Comparison of ENCODE assay signal across 9 mouse cellular contexts in genomic region chr11:11948321-11948987, GRCm38 (mm10). TPM values are rescaled to one million over a fixed set of nuclear protein-coding genes. Genes with fewer than 3 reads are reported as not detected.
DNase-seq lines count a peak whose midpoint lies in the region; ATAC-seq and TF ChIP-seq lines count a peak whose summit lies in the region.
"Had no signal": no experiment of that assay in that cellular context is flagged by ENCODE, and none has a peak within 500 bp of the region (broad histone marks: within the 10 kb centered on the region; RNA-seq: fewer than 3 reads in every experiment).

No protein-coding gene starts in this region.

- no peaks in the 10 kb centered on the region for H3K27me3 ChIP-seq in lung, embryonic 14.5 days (ENCODE audit: insufficient read depth, low read length)
- no peaks in the 10 kb centered on the region for H3K27me3 ChIP-seq in limb, embryonic 15.5 days

- H3K9ac ChIP-seq in lung, embryonic 14.5 days = 0 out of 2 replicates have a peak overlapping the region, but pooled peaks have one; percentile 27
- H3K9ac ChIP-seq in limb, embryonic 15.5 days = no peak overlapping the region

- intact Hi-C loops in gastrocnemius, adult 2 months (cut with DNase I) = loop anchor here (5.0 kb wide), 1 partner anchor 46 kb away; no protein-coding TSS in a partner anchor

- ATAC-seq in lung, embryonic 14.5 days (ENCODE audit: insufficient read depth) = peak; percentile 53; the same call in 1 of the 2 replicates
- peak; percentile 82 for ATAC-seq in limb, embryonic 15.5 days (ENCODE audit: insufficient number of reproducible peaks, low FRiP score, low TSS enrichment, low read depth)

- peaks cover 24% of the 10 kb centered on the region for H3K4me1 ChIP-seq in lung, embryonic 14.5 days (ENCODE audit: insufficient read depth)
- no peaks in the 10 kb centered on the region for H3K4me1 ChIP-seq in lung, adult 2 months (ENCODE audit: control insufficient read depth, insufficient read depth, low read length)
- H3K4me1 ChIP-seq in limb, embryonic 15.5 days = peaks cover 44% of the 10 kb centered on the region

- WGBS in lung, embryonic 14.5 days = 39% methylated on average over 9 of the region's 9 CpGs
- 43% methylated on average over 9 of the region's 9 CpGs for WGBS in lung, adult 2 months
- WGBS in limb, embryonic 15.5 days = 18% methylated on average over 9 of the region's 9 CpGs

- TF ChIP-seq CTCF in gastrocnemius, adult 2 months (IDR thresholded peaks at IDR 0.05) = no peak
- TF ChIP-seq CTCF in lung, embryonic 14.5 days (IDR thresholded peaks at IDR 0.05; ENCODE audit: low read depth) = no peak
- no peak for TF ChIP-seq CTCF in lung, adult 2 months (IDR thresholded peaks at IDR 0.05; ENCODE audit: insufficient read depth, low read length)

- 0 out of 2 replicates have a peak overlapping the region, but pooled peaks have one; percentile 12 for H3K4me2 ChIP-seq in lung, embryonic 14.5 days
- 0 out of 2 replicates have a peak overlapping the region, but pooled peaks have one; percentile 2 for H3K4me2 ChIP-seq in limb, embryonic 15.5 days

- H3K36me3 ChIP-seq in lung, embryonic 14.5 days (ENCODE audit: insufficient read depth) = peaks cover 85% of the 10 kb centered on the region
- H3K36me3 ChIP-seq in limb, embryonic 15.5 days = peaks cover 36% of the 10 kb centered on the region

- DNase-seq in gastrocnemius, adult 2 months = no peak
- no peak for DNase-seq in gastrocnemius, postnatal 10 days
- peak; percentile 51 for DNase-seq in lung, embryonic 14.5 days
- no peak for DNase-seq in lung, adult 2 months
- DNase-seq in embryo, embryonic 11 days = peak; percentile 60
- DNase-seq in adrenal gland, postnatal 36 days = no peak
- no peak for DNase-seq in adrenal gland, adult 2 months
- DNase-seq: cerebellum, adult 11 months had no signal

- H3K4me3 ChIP-seq in gastrocnemius, adult 2 months = no peak overlapping the region
- H3K4me3 ChIP-seq in lung, embryonic 14.5 days (ENCODE audit: low read depth, low read length) = no peak overlapping the region
- no peak overlapping the region for H3K4me3 ChIP-seq in lung, adult 2 months (replicated peaks; ENCODE audit: extremely low read depth, low read depth, low read length)
- H3K4me3 ChIP-seq in limb, embryonic 15.5 days = no peak overlapping the region

- peak overlapping the region; percentile 64 for H3K27ac ChIP-seq in gastrocnemius, adult 2 months
- H3K27ac ChIP-seq in lung, embryonic 14.5 days (ENCODE audit: low read depth) = peak overlapping the region; percentile 91
- peak overlapping the region; percentile 93 for H3K27ac ChIP-seq in limb, embryonic 15.5 days

- no peaks in the 10 kb centered on the region for H3K9me3 ChIP-seq in lung, embryonic 14.5 days (ENCODE audit: low read depth, low read length)
- H3K9me3 ChIP-seq in limb, embryonic 15.5 days = no peaks in the 10 kb centered on the region

- TF ChIP-seq POLR2A in lung, adult 2 months (IDR thresholded peaks at IDR 0.05; ENCODE audit: borderline replicate concordance, extremely low read depth, low read depth, low read length) = no peak

RNA-seq across cellular contexts. Expression of gene Ddc, which starts 50.5 kb away (rescaled TPM):
- under 1 TPM; 0.61 to 0.81 TPM for total RNA-seq in gastrocnemius, adult 2 months (2021)
- total RNA-seq in gastrocnemius, postnatal 10 days (2021) = 10 to 100 TPM; 38.1 to 45.7 TPM
- 13.1 and 13.4 TPM in 2 replicates for polyA plus RNA-seq in lung, embryonic 14.5 days (2014; fragmentation: Nextera tagmentation; extraction: Ambion mirVana)
- polyA plus RNA-seq in lung, adult 2 months (2012; rRNA removed) = 1.5 and 3.6 TPM in 2 replicates
- polyA plus RNA-seq in limb, embryonic 15.5 days (2015; fragmentation: Nextera tagmentation; extraction: Ambion mirVana) = 17.6 and 35.9 TPM in 2 replicates
- total RNA-seq in adrenal gland, postnatal 36 days (2021) = 10 to 100 TPM; 46.6 to 59.1 TPM
- 10 to 100 TPM; 46.1 to 86.5 TPM for total RNA-seq in adrenal gland, adult 2 months (2021)
- 11.0 and 13.5 TPM in 2 replicates for polyA plus RNA-seq in adrenal gland, adult 2 months (2012; rRNA removed)

Comparison
In these comparisons a context has a peak if more than half of its experiments do, and no peak if none do; other contexts are left out.
1. DNase-seq: peak in lung, embryonic 14.5 days (single experiment) and embryo, embryonic 11 days (single experiment); none in gastrocnemius, adult 2 months (single experiment), gastrocnemius, postnatal 10 days (single experiment), lung, adult 2 months (single experiment), adrenal gland, postnatal 36 days (0 of 2) and adrenal gland, adult 2 months (single experiment).
2. RNA of gene Ddc, which starts 50.5 kb away (total RNA-seq): 46.1 to 86.5 TPM in adrenal gland, adult 2 months, 46.6 to 59.1 TPM in adrenal gland, postnatal 36 days and 38.1 to 45.7 TPM in gastrocnemius, postnatal 10 days; 0.61 to 0.81 TPM in gastrocnemius, adult 2 months; every median in the first group is over 10 times any median in the second.
3. Peak in every context shown above with its lines, with median percentiles within 50 percentile points of each other: H3K27ac ChIP-seq.